Comparison of ENCODE assay signal across 10 mouse cellular contexts in the genomic region with DNA sequence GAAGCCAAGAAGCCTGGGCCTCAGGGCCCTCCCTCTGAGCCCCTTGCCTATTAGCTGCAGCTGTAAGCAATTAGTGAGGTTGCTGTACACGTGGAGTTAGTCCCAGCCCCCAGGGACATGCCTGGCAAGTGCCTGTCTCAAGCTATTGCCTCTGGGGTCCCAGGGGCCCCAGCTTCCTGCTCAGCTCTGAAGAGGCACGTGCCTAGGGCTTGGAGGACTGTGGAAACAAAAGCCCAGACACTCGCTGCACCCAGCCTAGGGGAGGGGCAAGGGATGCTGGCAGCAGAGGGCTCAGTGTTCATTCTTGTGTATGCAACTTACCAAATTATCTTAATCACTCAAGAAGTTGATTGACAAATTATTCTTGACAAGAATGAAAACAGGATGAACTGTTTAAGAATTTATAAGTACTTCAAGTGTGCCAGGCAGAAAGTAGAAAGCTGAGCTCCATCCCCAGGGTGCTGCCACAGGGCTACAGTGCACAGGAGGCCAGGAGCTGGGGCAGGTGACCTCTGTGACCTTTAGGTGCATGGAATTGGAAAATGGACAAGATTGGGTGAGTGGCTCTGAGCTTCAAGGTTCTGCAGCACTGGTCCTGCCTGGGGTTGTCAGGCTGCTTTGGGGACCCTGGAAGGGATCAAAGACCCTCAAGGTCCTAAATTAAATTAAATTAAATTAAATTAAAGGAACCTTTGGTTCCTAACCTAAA.
DNase-seq lines count a peak whose midpoint lies in the region; ATAC-seq and TF ChIP-seq lines count a peak whose summit lies in the region.
"Had no signal": no experiment of that assay in that cellular context is flagged by ENCODE, and none has a peak within 500 bp of the region (broad histone marks: within the 10 kb centered on the region; RNA-seq: fewer than 3 reads in every experiment).

No protein-coding gene starts in this region.

- H3K4me1 ChIP-seq in lung, embryonic 16.5 days (replicated peaks; ENCODE audit: control insufficient read depth, insufficient read depth, low read length): no peaks in the 10 kb centered on the region
- H3K4me1 ChIP-seq in forebrain, embryonic 15.5 days: peaks cover 10% of the 10 kb centered on the region
- H3K4me1 ChIP-seq in liver, postnatal 0 days (ENCODE audit: insufficient read depth): no peaks in the 10 kb centered on the region

- ATAC-seq in lung, embryonic 16.5 days (ENCODE audit: low read depth): 0 out of 2 replicates have a peak, but pooled peaks have one; percentile 38
- ATAC-seq in forebrain, embryonic 15.5 days (replicated peaks): peak; percentile 85
- ATAC-seq in liver, postnatal 0 days: peak; percentile 56
- no peak for ATAC-seq in frontal cortex, adult (ENCODE audit: low TSS enrichment)

- TF ChIP-seq CTCF in liver, postnatal 0 days (IDR thresholded peaks at IDR 0.05; ENCODE audit: low read depth): no peak

- H3K27me3 ChIP-seq in lung, embryonic 16.5 days (ENCODE audit: control insufficient read depth, insufficient read depth, low read depth, low read length): no peaks in the 10 kb centered on the region
- H3K27me3 ChIP-seq in forebrain, embryonic 15.5 days: no peaks in the 10 kb centered on the region
- H3K27me3 ChIP-seq in liver, postnatal 0 days (ENCODE audit: insufficient read depth, low read length): no peaks in the 10 kb centered on the region

- no peaks in the 10 kb centered on the region for H3K36me3 ChIP-seq in lung, embryonic 16.5 days (ENCODE audit: control insufficient read depth, insufficient read depth, low read length)
- H3K36me3 ChIP-seq in forebrain, embryonic 15.5 days: 0 out of 2 replicates have a peak, but pooled peaks cover 8% of the 10 kb centered on the region
- H3K36me3 ChIP-seq in liver, postnatal 0 days (replicated peaks; ENCODE audit: insufficient read depth, low read length): no peaks in the 10 kb centered on the region

- no peak for TF ChIP-seq EP300 in liver, postnatal 0 days (IDR thresholded peaks at IDR 0.05; ENCODE audit: low read depth)

- DNase-seq in lung, postnatal 10 days: no peak
- peak; percentile 28 for DNase-seq in liver, postnatal 0 days
- DNase-seq in yolk sac, embryonic 10.5 days (ENCODE audit: low spot score): peak; percentile 10
- DNase-seq in layer of hippocampus, postnatal 25 days (ENCODE audit: extremely low spot score in 1 of 2, low spot score in 1 of 2): no peak
- no peak for DNase-seq in cerebellum, adult 18-20 months
- DNase-seq: thymus, postnatal 25 days had no signal

- WGBS in lung, embryonic 16.5 days: 3% methylated on average over 3 of the region's 3 CpGs
- WGBS in forebrain, embryonic 15.5 days: 2% methylated on average over 3 of the region's 3 CpGs
- 1% methylated on average over 3 of the region's 3 CpGs for WGBS in liver, postnatal 0 days (ENCODE audit: insufficient replicate concordance)

- no peaks in the 10 kb centered on the region for H3K9me3 ChIP-seq in lung, embryonic 16.5 days (ENCODE audit: control insufficient read depth, low read length)
- H3K9me3 ChIP-seq in forebrain, embryonic 15.5 days: no peaks in the 10 kb centered on the region
- no peaks in the 10 kb centered on the region for H3K9me3 ChIP-seq in liver, postnatal 0 days (ENCODE audit: low read length)

- no peak overlapping the region for H3K4me3 ChIP-seq in lung, embryonic 16.5 days (ENCODE audit: low read length)
- no peak overlapping the region for H3K4me3 ChIP-seq in forebrain, embryonic 15.5 days
- no peak overlapping the region for H3K4me3 ChIP-seq in liver, postnatal 0 days (ENCODE audit: low read depth, low read length)

- H3K4me2 ChIP-seq in lung, embryonic 16.5 days (ENCODE audit: low read depth, low read length): no peak overlapping the region
- H3K4me2 ChIP-seq in forebrain, embryonic 15.5 days (replicated peaks): no peak overlapping the region
- no peak overlapping the region for H3K4me2 ChIP-seq in liver, postnatal 0 days (ENCODE audit: low read depth, low read length)

- no peak overlapping the region for H3K27ac ChIP-seq in lung, embryonic 16.5 days (ENCODE audit: low read length)
- peak overlapping the region; percentile 43 for H3K27ac ChIP-seq in forebrain, embryonic 15.5 days (replicated peaks)
- no peak overlapping the region for H3K27ac ChIP-seq in liver, postnatal 0 days (ENCODE audit: low read depth)
- H3K27ac ChIP-seq: kidney, postnatal 0 days had no signal

- H3K9ac ChIP-seq in lung, embryonic 16.5 days (ENCODE audit: low read length): no peak overlapping the region
- no peak overlapping the region for H3K9ac ChIP-seq in forebrain, embryonic 15.5 days (replicated peaks)
- H3K9ac ChIP-seq in liver, postnatal 0 days (replicated peaks): no peak overlapping the region

Comparison
In these comparisons a context has a peak if more than half of its experiments do, and no peak if none do; other contexts are left out.
1. DNase-seq: peak in liver, postnatal 0 days (single experiment) and yolk sac, embryonic 10.5 days (single experiment); none in lung, postnatal 10 days (single experiment), layer of hippocampus, postnatal 25 days (0 of 2) and cerebellum, adult 18-20 months (0 of 2).